Mouse (Mus musculus) heart, postnatal 0 days (tissue): ENCODE measurements at regions not wholly inside any gene's neighbourhood (a gene's known extent, or its start where the extent isn't known, plus 50 kb on each side); places are given as distances from the start of the nearest gene placed in this dataset.

ENCODE experiments used
- ATAC-seq: fragments of 200-750 bp; cut with Nextera tagmentation; 2 replicates; pipeline ENCODE4 v1.8.0; 2017; ENCODE audit warnings: low read depth, moderate number of reproducible peaks, moderate library complexity; ENCODE audit not compliant: insufficient read depth
- DNase-seq: peaks from one replicate; pipeline ENCODE4 v3.0.0-alpha.2; 2016; ENCODE audit warnings: low spot score
- H3K27ac ChIP-seq: fragments of 300-500 bp; sonication (generic); 2 replicates; pipeline ENCODE4 v1.5.1; 2014; ENCODE audit warnings: low read depth, mild to moderate bottlenecking
- H3K27me3 ChIP-seq: fragments of 300-500 bp; sonication (generic); 2 replicates; pipeline ENCODE4 v1.6.1; 2014; ENCODE audit warnings: low read length, mixed read lengths; ENCODE audit not compliant: control insufficient read depth, insufficient read depth
- H3K36me3 ChIP-seq: fragments of 300-500 bp; sonication (generic); replicated peaks from 2 replicates; pipeline ENCODE4 v1.6.1; 2014; ENCODE audit warnings: low read length, mixed read lengths; ENCODE audit not compliant: control insufficient read depth, insufficient read depth
- H3K4me1 ChIP-seq: fragments of 300-500 bp; sonication (generic); 2 replicates; pipeline ENCODE4 v1.6.1; 2014; ENCODE audit warnings: antibody characterized with exemption; ENCODE audit not compliant: control insufficient read depth, insufficient read depth
- H3K4me2 ChIP-seq: fragments of 300-500 bp; sonication (generic); 2 replicates; pipeline ENCODE4 v1.6.1; 2014; ENCODE audit warnings: low read depth, mild to moderate bottlenecking, low read length, moderate library complexity
- H3K4me3 ChIP-seq: fragments of 300-500 bp; sonication (generic); 2 replicates; pipeline ENCODE4 v1.5.1; 2014; ENCODE audit warnings: low read depth, low read length
- H3K9ac ChIP-seq: fragments of 300-500 bp; sonication (generic); replicated peaks from 2 replicates; pipeline ENCODE4 v1.6.1; 2014; ENCODE audit warnings: low read depth, low read length, mixed read lengths
- H3K9me3 ChIP-seq: fragments of 300-500 bp; sonication (generic); replicated peaks from 2 replicates; pipeline ENCODE4 v1.6.1; 2016; ENCODE audit warnings: low read length; ENCODE audit not compliant: control insufficient read depth
- CTCF ChIP-seq: IDR thresholded peaks from 2 replicates; pipeline ENCODE4 v1.5.1; 2016; ENCODE audit warnings: antibody characterized with exemption, control low read depth, low read depth
- EP300 ChIP-seq: IDR thresholded peaks from 2 replicates; pipeline ENCODE4 v1.6.1; 2016; ENCODE audit warnings: antibody characterized with exemption, low read depth
- WGBS: fragments of 180-500 bp; shearing (Covaris S2); extraction: QIAGEN DNeasy Blood & Tissue Kit; methylation state at CpG from one replicate; pipeline ENCODE4 v1.1.7; 2014; 5-methylcytosine and 5-hydroxymethylcytosine counted together

GRCm38 (mm10) chr15:62349981-62350380 is 1427.2 kb upstream of the A1bg start:
- ATAC-seq (no peak), DNase-seq (no peak)
- Histone ChIP-seq H3K4me1 (no peaks in the 10 kb centered on the region), H3K27me3 (no peaks in the 10 kb centered on the region), H3K9ac (no peak overlapping the region), H3K9me3 (no peaks in the 10 kb centered on the region), H3K27ac (no peak overlapping the region), H3K4me3 (no peak overlapping the region), H3K36me3 (no peaks in the 10 kb centered on the region), H3K4me2 (no peak overlapping the region)
- 93% methylated on average over 3 of the region's 3 CpGs for WGBS
- no peak for TF ChIP-seq EP300
- TF ChIP-seq CTCF = no peak

- Histone ChIP-seq H3K27me3 (no peaks in the 10 kb centered on the region), H3K27ac (no peak overlapping the region), H3K9ac (no peak overlapping the region), H3K36me3 (no peaks in the 10 kb centered on the region), H3K9me3 (no peaks in the 10 kb centered on the region), H3K4me3 (no peak overlapping the region), H3K4me2 (no peak overlapping the region), H3K4me1 (no peaks in the 10 kb centered on the region)
- 87% methylated on average over 2 of the region's 2 CpGs for WGBS
- DNase-seq (no peak), ATAC-seq (no peak)
- no peak for TF ChIP-seq CTCF
- no peak for TF ChIP-seq EP300
Observed at GRCm38 (mm10) chr15:62348956-62349355, 1426.1 kb upstream of the A1bg start.

GRCm38 (mm10) chr15:62347697-62348096 is 1424.9 kb upstream of the A1bg start:
- TF ChIP-seq CTCF (no peak), EP300 (no peak)
- Histone ChIP-seq H3K36me3 (no peaks in the 10 kb centered on the region), H3K9ac (no peak overlapping the region), H3K27me3 (no peaks in the 10 kb centered on the region), H3K4me2 (no peak overlapping the region), H3K4me1 (no peaks in the 10 kb centered on the region), H3K4me3 (no peak overlapping the region), H3K27ac (no peak overlapping the region), H3K9me3 (no peaks in the 10 kb centered on the region)
- 56% methylated on average over 2 of the region's 2 CpGs for WGBS
- ATAC-seq = no peak
- DNase-seq = no peak

- ATAC-seq = no peak
- 77% methylated on average over 5 of the region's 5 CpGs for WGBS
- H3K4me2 ChIP-seq = no peak overlapping the region
- H3K4me1 ChIP-seq = no peaks in the 10 kb centered on the region
- no peak for DNase-seq
- no peak overlapping the region for H3K9ac ChIP-seq
- no peaks in the 10 kb centered on the region for H3K9me3 ChIP-seq
- no peak overlapping the region for H3K27ac ChIP-seq
- no peak overlapping the region for H3K4me3 ChIP-seq
- H3K27me3 ChIP-seq = no peaks in the 10 kb centered on the region
- H3K36me3 ChIP-seq = no peaks in the 10 kb centered on the region
- TF ChIP-seq CTCF (no peak), EP300 (no peak)
Observed at GRCm38 (mm10) chr15:62345893-62346292, 1423.1 kb upstream of the A1bg start.

GRCm38 (mm10) chr15:62336454-62337284 is 1413.9 kb upstream of the A1bg start:
- Histone ChIP-seq H3K36me3 (no peaks in the 10 kb centered on the region), H3K27me3 (no peaks in the 10 kb centered on the region), H3K4me3 (no peak overlapping the region), H3K27ac (no peak overlapping the region), H3K9me3 (no peaks in the 10 kb centered on the region), H3K4me1 (peaks cover 4% of the 10 kb centered on the region; the same call in 1 of the 2 replicates), H3K4me2 (no peak overlapping the region), H3K9ac (no peak overlapping the region)
- ATAC-seq (no peak), DNase-seq (no peak)
- TF ChIP-seq EP300 (no peak), CTCF (no peak)
- WGBS = 93% methylated on average over 6 of the region's 6 CpGs
